Mouse (Mus musculus) kidney, adult 9 months (tissue): ENCODE measurements around the gene Hapln3.

ENCODE experiments used
- DNase-seq: peaks from one replicate; pipeline ENCODE4 v3.0.0; 2022

The Hapln3 gene

DNA sequence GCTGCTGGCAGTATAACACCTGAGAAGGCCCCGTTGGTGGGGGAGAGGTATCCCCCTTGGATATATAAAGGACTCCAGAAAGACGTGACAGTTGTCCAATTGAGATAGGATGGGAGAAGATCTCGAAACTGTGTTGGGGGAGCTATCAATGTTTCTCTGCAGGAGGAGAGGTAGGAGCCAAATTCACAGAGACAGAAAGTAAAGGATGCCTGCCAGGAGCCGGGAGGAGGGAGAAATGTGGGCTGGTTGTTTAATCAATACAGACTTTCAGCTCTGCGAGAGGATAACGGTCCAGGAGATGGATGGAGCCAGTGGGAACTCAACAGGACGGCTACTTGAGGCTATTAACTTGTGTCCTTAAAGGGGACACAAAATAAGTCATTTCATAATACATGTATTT lies 63.4 kb downstream of the Hapln3 start:
- no peak for DNase-seq
